In genomic region chr6:49603201-49603600, GRCm38 (mm10) we compare ENCODE assay signal across 29 mouse cellular contexts.
DNase-seq lines count a peak whose midpoint lies in the region; ATAC-seq and TF ChIP-seq lines count a peak whose summit lies in the region.
"Had no signal": no experiment of that assay in that cellular context is flagged by ENCODE, and none has a peak within 500 bp of the region (broad histone marks: within the 10 kb centered on the region; RNA-seq: fewer than 3 reads in every experiment).

No protein-coding gene starts in this region.

- no peak overlapping the region for H3K9ac ChIP-seq in heart, adult 2 months (ENCODE audit: low read depth, low read length)
- H3K9ac ChIP-seq in midbrain, embryonic 13.5 days (replicated peaks) = no peak overlapping the region
- no peak overlapping the region for H3K9ac ChIP-seq in midbrain, embryonic 15.5 days
- no peak overlapping the region for H3K9ac ChIP-seq in midbrain, postnatal 0 days (replicated peaks; ENCODE audit: low read length, poor library complexity, severe bottlenecking)
- H3K9ac ChIP-seq: embryonic facial prominence, embryonic 15.5 days; limb, embryonic 12.5 days; liver, embryonic 15.5 days; lung, embryonic 14.5 days had no signal

- no peak for ATAC-seq in midbrain, embryonic 13.5 days
- ATAC-seq in midbrain, embryonic 15.5 days (replicated peaks) = no peak
- ATAC-seq in midbrain, postnatal 0 days (ENCODE audit: low FRiP score) = no peak
- ATAC-seq: intestine, postnatal 0 days had no signal

- H3K4me2 ChIP-seq in midbrain, embryonic 13.5 days (replicated peaks) = no peak overlapping the region
- no peak overlapping the region for H3K4me2 ChIP-seq in midbrain, embryonic 15.5 days
- H3K4me2 ChIP-seq in midbrain, postnatal 0 days (ENCODE audit: low read depth, low read length, poor library complexity, severe bottlenecking) = no peak overlapping the region
- H3K4me2 ChIP-seq: embryonic facial prominence, embryonic 15.5 days; heart, embryonic 11.5 days; limb, embryonic 12.5 days; liver, embryonic 15.5 days; lung, embryonic 14.5 days had no signal

- DNase-seq in heart, embryonic 10.5 days (ENCODE audit: low spot score) = peak; percentile 25
- no peak for DNase-seq in heart, adult 2 months
- no peak for DNase-seq in midbrain, postnatal 0 days (ENCODE audit: low spot score)
- peak; percentile 44 for DNase-seq in retina, postnatal 1 day
- DNase-seq in layer of hippocampus, adult 18-20 months (ENCODE audit: low spot score in 2 of 2) = no peak
- DNase-seq: adrenal gland, adult 2 months; B cell, adult 2 months; cerebellum, adult 8-10 months; cerebellum, postnatal 25 days; gastrocnemius, postnatal 10 days; heart, postnatal 4 days; kidney, adult 9 months; kidney, postnatal 10 days; lung, embryonic 14.5 days; lung, postnatal 14 days; right cerebral cortex, adult 18-20 months; spleen, adult 18-20 months; thymus, adult 18-20 months; thymus, postnatal 25 days had no signal

- TF ChIP-seq POLR2A in heart, adult 2 months (IDR thresholded peaks at IDR 0.05; ENCODE audit: insufficient read depth, low read depth, low read length) = no peak

- no peaks in the 10 kb centered on the region for H3K27me3 ChIP-seq in heart, embryonic 10.5 days (ENCODE audit: insufficient read depth, poor library complexity, severe bottlenecking)
- H3K27me3 ChIP-seq in heart, adult 2 months (ENCODE audit: control insufficient read depth, insufficient read depth, low read length) = no peaks in the 10 kb centered on the region
- H3K27me3 ChIP-seq in midbrain, embryonic 13.5 days = no peaks in the 10 kb centered on the region
- H3K27me3 ChIP-seq in midbrain, embryonic 15.5 days (replicated peaks) = no peaks in the 10 kb centered on the region
- H3K27me3 ChIP-seq in midbrain, postnatal 0 days (ENCODE audit: insufficient read depth, low read length) = no peaks in the 10 kb centered on the region
- H3K27me3 ChIP-seq: embryonic facial prominence, embryonic 15.5 days; limb, embryonic 12.5 days; liver, embryonic 15.5 days had no signal

- no peaks in the 10 kb centered on the region for H3K36me3 ChIP-seq in heart, embryonic 10.5 days
- H3K36me3 ChIP-seq in heart, adult 2 months (ENCODE audit: control insufficient read depth, insufficient read depth, low read length) = no peaks in the 10 kb centered on the region
- H3K36me3 ChIP-seq in midbrain, embryonic 13.5 days = no peaks in the 10 kb centered on the region
- no peaks in the 10 kb centered on the region for H3K36me3 ChIP-seq in midbrain, embryonic 15.5 days (replicated peaks)
- no peaks in the 10 kb centered on the region for H3K36me3 ChIP-seq in midbrain, postnatal 0 days (ENCODE audit: insufficient read depth, low read length)
- H3K36me3 ChIP-seq: embryonic facial prominence, embryonic 10.5 days; embryonic facial prominence, embryonic 15.5 days; limb, embryonic 12.5 days; liver, embryonic 15.5 days had no signal

- no peaks in the 10 kb centered on the region for H3K79me2 ChIP-seq in heart, adult 2 months (replicated peaks; ENCODE audit: control insufficient read depth, insufficient read depth, low read length)

- intact Hi-C loops in heart, adult 2 months (cut with DNase I) = no loop called here

- no peaks in the 10 kb centered on the region for H3K9me3 ChIP-seq in heart, embryonic 10.5 days
- H3K9me3 ChIP-seq in midbrain, embryonic 13.5 days = no peaks in the 10 kb centered on the region
- no peaks in the 10 kb centered on the region for H3K9me3 ChIP-seq in midbrain, embryonic 15.5 days
- no peaks in the 10 kb centered on the region for H3K9me3 ChIP-seq in midbrain, postnatal 0 days (ENCODE audit: low read length)
- H3K9me3 ChIP-seq: embryonic facial prominence, embryonic 10.5 days; embryonic facial prominence, embryonic 15.5 days; limb, embryonic 12.5 days; liver, embryonic 15.5 days had no signal

- H3K27ac ChIP-seq in heart, embryonic 10.5 days = no peak overlapping the region
- H3K27ac ChIP-seq in heart, adult 2 months = no peak overlapping the region
- peak overlapping the region; percentile 56 for H3K27ac ChIP-seq in midbrain, embryonic 13.5 days
- H3K27ac ChIP-seq in midbrain, embryonic 15.5 days = no peak overlapping the region
- H3K27ac ChIP-seq in midbrain, postnatal 0 days (ENCODE audit: low read depth, low read length) = 0 out of 2 replicates have a peak overlapping the region, but pooled peaks have one; percentile 43
- H3K27ac ChIP-seq: embryonic facial prominence, embryonic 10.5 days; embryonic facial prominence, embryonic 15.5 days; left cerebral cortex, adult 2 months; limb, embryonic 12.5 days; liver, embryonic 15.5 days had no signal

- H3K4me1 ChIP-seq in heart, embryonic 10.5 days = no peaks in the 10 kb centered on the region
- H3K4me1 ChIP-seq in heart, adult 2 months (ENCODE audit: control insufficient read depth, insufficient read depth, low read length) = no peaks in the 10 kb centered on the region
- H3K4me1 ChIP-seq in midbrain, embryonic 13.5 days (replicated peaks) = peaks cover 31% of the 10 kb centered on the region
- peaks cover 23% of the 10 kb centered on the region for H3K4me1 ChIP-seq in midbrain, embryonic 15.5 days
- H3K4me1 ChIP-seq in midbrain, postnatal 0 days (ENCODE audit: insufficient read depth, low read length) = peaks cover 9% of the 10 kb centered on the region
- H3K4me1 ChIP-seq: embryonic facial prominence, embryonic 15.5 days; liver, embryonic 15.5 days had no signal

- TF ChIP-seq EP300 in heart, adult 2 months (IDR thresholded peaks at IDR 0.05; ENCODE audit: insufficient read depth, low read depth, low read length) = no peak

- TF ChIP-seq CTCF in heart, adult 2 months (IDR thresholded peaks at IDR 0.05) = no peak
- no peak for TF ChIP-seq CTCF in midbrain, postnatal 0 days (IDR thresholded peaks at IDR 0.05)

- no peak overlapping the region for H3K4me3 ChIP-seq in heart, embryonic 10.5 days
- H3K4me3 ChIP-seq in heart, adult 2 months = no peak overlapping the region
- H3K4me3 ChIP-seq in midbrain, embryonic 13.5 days (replicated peaks) = no peak overlapping the region
- H3K4me3 ChIP-seq in midbrain, embryonic 15.5 days = no peak overlapping the region
- H3K4me3 ChIP-seq in midbrain, postnatal 0 days (ENCODE audit: low read depth, low read length) = no peak overlapping the region
- H3K4me3 ChIP-seq: embryonic facial prominence, embryonic 10.5 days; embryonic facial prominence, embryonic 15.5 days; left cerebral cortex, adult 2 months; limb, embryonic 12.5 days; liver, embryonic 15.5 days; myocyte had no signal

- WGBS in heart, embryonic 10.5 days = 87% methylated on average over 1 of the region's 1 CpGs
- WGBS in heart, adult 2 months = 94% methylated on average over 1 of the region's 1 CpGs
- 45% methylated on average over 1 of the region's 1 CpGs for WGBS in midbrain, embryonic 13.5 days
- WGBS in midbrain, embryonic 15.5 days = 25% methylated on average over 1 of the region's 1 CpGs
- WGBS in midbrain, postnatal 0 days = 24% methylated on average over 1 of the region's 1 CpGs

Comparison
In these comparisons a context has a peak if more than half of its experiments do, and no peak if none do; other contexts are left out.
1. DNase-seq: peak in heart, embryonic 10.5 days (single experiment) and retina, postnatal 1 day (single experiment); none in heart, adult 2 months (0 of 2), midbrain, postnatal 0 days (single experiment) and layer of hippocampus, adult 18-20 months (0 of 2).
2. H3K27ac ChIP-seq: peak in midbrain, embryonic 13.5 days (single experiment) and midbrain, postnatal 0 days (single experiment); none in heart, embryonic 10.5 days (single experiment), heart, adult 2 months (single experiment) and midbrain, embryonic 15.5 days (single experiment).